Mouse (Mus musculus): ENCODE measurements around the gene Sycp3. TPM values are rescaled to one million over a fixed set of nuclear protein-coding genes. Genes with fewer than 3 reads are reported as not detected.
A peak's percentile ranks its signal among the peaks of the same experiment; 100 is the strongest.
"Not testable (repeated sequence)": the region's sequence is repeated elsewhere in the genome, so short reads cannot be mapped to it uniquely, and the experiment has no call there.

Sycp3 gene
- total RNA-seq, 2 experiments from 2014 or later: 0.54 to 1.2 TPM

- no peak for DNase-seq
- intact Hi-C loops (cut with DNase I): loop anchor here (10.0 kb wide), 1 partner anchor 225 kb away; no protein-coding TSS in a partner anchor
Observed at GRCm38 (mm10) chr10:88499993-88500392, 40.6 kb downstream of the Sycp3 start.

- intact Hi-C loops (cut with DNase I): loop anchor here (10.0 kb wide), 1 partner anchor 223 kb away; no protein-coding TSS in a partner anchor
- no peak for DNase-seq
Observed at GRCm38 (mm10) chr10:88501370-88501769, 42.0 kb downstream of the Sycp3 start.

- intact Hi-C loops (cut with DNase I): loop anchor here (10.0 kb wide), 1 partner anchor 223 kb away; no protein-coding TSS in a partner anchor
- no peak for DNase-seq
Observed at GRCm38 (mm10) chr10:88501886-88502765, 42.8 kb downstream of the Sycp3 start.

GRCm38 (mm10) chr10:88502919-88503318, 43.5 kb downstream of the Sycp3 start:
- intact Hi-C loops (cut with DNase I): loop anchor here (10.0 kb wide), 1 partner anchor 222 kb away; no protein-coding TSS in a partner anchor
- no peak for DNase-seq

GRCm38 (mm10) chr10:88503421-88504314, 44.3 kb downstream of the Sycp3 start, which contains the start of gene Chpt1:
Gene Chpt1 (minus strand): TSS chr10:88504073.
- peak; percentile 92 for DNase-seq
- intact Hi-C loops (cut with DNase I): loop anchor here (10.0 kb wide), 1 partner anchor 221 kb away; no protein-coding TSS in a partner anchor

- DNase-seq: no peak
- intact Hi-C loops (cut with DNase I): loop anchor here (10.0 kb wide), 1 partner anchor 220 kb away; no protein-coding TSS in a partner anchor
Observed at GRCm38 (mm10) chr10:88504481-88504880, 45.1 kb downstream of the Sycp3 start.

- DNase-seq: no peak
- intact Hi-C loops (cut with DNase I): loop anchor here (10.0 kb wide), 1 partner anchor 220 kb away; no protein-coding TSS in a partner anchor
Observed at GRCm38 (mm10) chr10:88505256-88505655, 45.9 kb downstream of the Sycp3 start.

GRCm38 (mm10) chr10:88507691-88508143, 48.3 kb downstream of the Sycp3 start:
- intact Hi-C loops (cut with DNase I): loop anchor here (10.0 kb wide), 1 partner anchor 217 kb away; no protein-coding TSS in a partner anchor
- no peak for DNase-seq

- intact Hi-C loops (cut with DNase I): no loop called here
- no peak for DNase-seq
Observed at GRCm38 (mm10) chr10:88510503-88511271, 51.3 kb downstream of the Sycp3 start.

- intact Hi-C loops (cut with DNase I): no loop called here
- DNase-seq: no peak
Observed at GRCm38 (mm10) chr10:88511355-88511754, 52.0 kb downstream of the Sycp3 start.

GRCm38 (mm10) chr10:88513574-88514135, 54.3 kb downstream of the Sycp3 start:
- no peak for DNase-seq
- intact Hi-C loops (cut with DNase I): no loop called here

GRCm38 (mm10) chr10:88514495-88514894, 55.1 kb downstream of the Sycp3 start:
- intact Hi-C loops (cut with DNase I): no loop called here
- DNase-seq: peak; percentile 69

- not testable (repeated sequence) for DNase-seq
Observed at GRCm38 (mm10) chr10:88515049-88515448, 55.7 kb downstream of the Sycp3 start.

GRCm38 (mm10) chr10:88522795-88523194, 63.4 kb downstream of the Sycp3 start:
- DNase-seq: no peak
- intact Hi-C loops (cut with DNase I): no loop called here

More at GRCm38 (mm10) chr10:88515049-88515448, 55.7 kb downstream of the Sycp3 start:
- intact Hi-C loops (cut with DNase I): not testable (repeated sequence)

Other genes starting within 250 kb of the Sycp3 start
- 1 to 10 TPM; 1.6 to 2.1 TPM for gene Dram1, start 80.5 kb upstream of the Sycp3 start, total RNA-seq (2021)
- 10 to 100 TPM; 95.3 to 97.6 TPM for gene Gnptab, start 80.4 kb upstream of the Sycp3 start, total RNA-seq (2021)
- 10 to 100 TPM; 15.5 to 15.6 TPM for gene Chpt1, start 44.5 kb downstream of the Sycp3 start, total RNA-seq (2021)
- gene Mybpc1, start 145.6 kb downstream of the Sycp3 start, total RNA-seq (2021): 1 to 10 TPM in 1 of 2 experiments, under 1 TPM in 1; 0.81 to 1.3 TPM
- gene Spic, start 225.4 kb downstream of the Sycp3 start, total RNA-seq (2021): not detected